Mouse (Mus musculus) right cerebral cortex, postnatal 4 days (tissue): ENCODE data around the gene Hspa1a.
A peak's percentile ranks its signal among the peaks of the same experiment; 100 is the strongest.
"Not testable (repeated sequence)": the region's sequence is repeated elsewhere in the genome, so short reads cannot be mapped to it uniquely, and the experiment has no call there.

ENCODE experiments used
- DNase-seq: peaks from one replicate; pipeline ENCODE4 v3.0.0-alpha.2; 2022

Hspa1a gene

GRCm38 (mm10) chr17:34972069-34972749, at the start of gene Hspa1a, which contains the start of gene Hspa1l:
Hspa1a (minus strand) TSS chr17:34972156.
Hspa1l (plus strand) TSS chr17:34972703.
- peak; percentile 49 for DNase-seq

- DNase-seq = peak; percentile 84
Measured at GRCm38 (mm10) chr17:35021163-35021808, 49.3 kb upstream of the Hspa1a start.

GRCm38 (mm10) chr17:35020551-35020950, 48.6 kb upstream of the Hspa1a start:
- no peak for DNase-seq

GRCm38 (mm10) chr17:35019894-35020293, 47.9 kb upstream of the Hspa1a start:
- no peak for DNase-seq

- DNase-seq = no peak
Measured at GRCm38 (mm10) chr17:35018171-35018570, 46.2 kb upstream of the Hspa1a start.

- no peak for DNase-seq
Measured at GRCm38 (mm10) chr17:35017706-35018030, 45.7 kb upstream of the Hspa1a start.

GRCm38 (mm10) chr17:35016791-35017705, 45.1 kb upstream of the Hspa1a start:
- DNase-seq = no peak

GRCm38 (mm10) chr17:35016376-35016775, 44.4 kb upstream of the Hspa1a start, which contains the start of gene Vwa7:
Vwa7 (plus strand) TSS chr17:35016579.
- DNase-seq = peak; percentile 44

GRCm38 (mm10) chr17:35015296-35015695, 43.3 kb upstream of the Hspa1a start:
- DNase-seq = no peak

- DNase-seq = no peak
Measured at GRCm38 (mm10) chr17:35013221-35013620, 41.3 kb upstream of the Hspa1a start.

- no peak for DNase-seq
Measured at GRCm38 (mm10) chr17:35012430-35012829, 40.5 kb upstream of the Hspa1a start.

- DNase-seq = no peak
Measured at GRCm38 (mm10) chr17:35011440-35011839, 39.5 kb upstream of the Hspa1a start.

- no peak for DNase-seq
Measured at GRCm38 (mm10) chr17:35009586-35009985, 37.6 kb upstream of the Hspa1a start.

- DNase-seq = no peak
Measured at GRCm38 (mm10) chr17:35007387-35007991, 35.5 kb upstream of the Hspa1a start.

GRCm38 (mm10) chr17:35005902-35006301, 33.9 kb upstream of the Hspa1a start:
- not testable (repeated sequence) for DNase-seq

- no peak for DNase-seq
Measured at GRCm38 (mm10) chr17:35005158-35005557, 33.2 kb upstream of the Hspa1a start.

GRCm38 (mm10) chr17:35004075-35004717, 32.2 kb upstream of the Hspa1a start:
- DNase-seq = no peak

GRCm38 (mm10) chr17:35003022-35003838, 31.3 kb upstream of the Hspa1a start:
- no peak for DNase-seq

- no peak for DNase-seq
Measured at GRCm38 (mm10) chr17:35002153-35002865, 30.4 kb upstream of the Hspa1a start.

- no peak for DNase-seq
Measured at GRCm38 (mm10) chr17:35001452-35002152, 29.6 kb upstream of the Hspa1a start.
